Mouse (Mus musculus) myocyte (in vitro differentiated cells): ENCODE measurements around the gene Nfkbia. TPM values are rescaled to one million over a fixed set of nuclear protein-coding genes. Genes with fewer than 3 reads are reported as not detected.

Experiments
- H3K27me3 ChIP-seq: one replicate; pipeline ENCODE4 v1.6.1; 2011; ENCODE audit not compliant: control insufficient read depth, insufficient read depth, insufficient read length
- H3K36me3 ChIP-seq: one replicate; pipeline ENCODE4 v1.6.1; 2011; ENCODE audit not compliant: control insufficient read depth, insufficient read depth
- H3K4me2 ChIP-seq: one replicate; pipeline ENCODE4 v1.6.1; 2011; ENCODE audit warnings: low read depth, control low read depth
- H3K4me3 ChIP-seq: one replicate; pipeline ENCODE4 v1.5.1; 2011; ENCODE audit warnings: mild to moderate bottlenecking, control low read depth, moderate library complexity
- H3K79me2 ChIP-seq: one replicate; pipeline ENCODE4 v1.6.1; 2011; ENCODE audit not compliant: control insufficient read depth, insufficient read depth
- H3ac ChIP-seq: one replicate; pipeline ENCODE4 v1.6.1; 2011; ENCODE audit not compliant: control insufficient read depth, insufficient read length
- CEBPB ChIP-seq: IDR thresholded peaks from 2 replicates; pipeline ENCODE4 v1.6.1; 2011; ENCODE audit warnings: mild to moderate bottlenecking, moderate library complexity; ENCODE audit not compliant: poor library complexity, insufficient read depth, severe bottlenecking
- E2F4 ChIP-seq: IDR thresholded peaks from one replicate; pipeline ENCODE4 v1.6.1; 2011; ENCODE audit warnings: mild to moderate bottlenecking, control low read depth, moderate library complexity; ENCODE audit not compliant: insufficient read depth
- MAX ChIP-seq: IDR thresholded peaks from one replicate; pipeline ENCODE4 v1.6.1; 2011; ENCODE audit warnings: low read depth, mild to moderate bottlenecking, control low read depth
- MYOD1 ChIP-seq, 3 experiments: IDR thresholded peaks; one replicate each; pipeline ENCODE4 v1.6.1; 2011; ENCODE audit warnings: control low read depth in 2 of 3, low read depth in 2 of 3, mild to moderate bottlenecking in 2 of 3, moderate library complexity in 1 of 3; ENCODE audit not compliant: insufficient read length in 2 of 3, control insufficient read depth in 1 of 3
- MYOG ChIP-seq, 3 experiments: IDR thresholded peaks; one replicate each; pipeline ENCODE4 v1.6.1; 2011; ENCODE audit warnings: control low read depth in 2 of 3, low read depth in 2 of 3, mild to moderate bottlenecking in 2 of 3; ENCODE audit not compliant: insufficient read length in 2 of 3, control insufficient read depth in 1 of 3, insufficient read depth in 1 of 3
- POLR2A ChIP-seq: IDR thresholded peaks from one replicate; pipeline ENCODE4 v1.6.1; 2011; ENCODE audit warnings: low read depth, mild to moderate bottlenecking, control low read depth, moderate library complexity; ENCODE audit not compliant: insufficient read length
- POLR2AphosphoS2 ChIP-seq: IDR thresholded peaks from one replicate; pipeline ENCODE4 v1.6.1; 2011; ENCODE audit warnings: low read depth, control low read depth; ENCODE audit not compliant: insufficient read length
- REST ChIP-seq: IDR thresholded peaks from one replicate; pipeline ENCODE4 v1.6.1; 2011; ENCODE audit warnings: mild to moderate bottlenecking, control low read depth, moderate library complexity; ENCODE audit not compliant: insufficient read depth, insufficient read length
- SRF ChIP-seq: IDR thresholded peaks from one replicate; pipeline ENCODE4 v1.6.1; 2011; ENCODE audit warnings: low read depth; ENCODE audit not compliant: control insufficient read depth, insufficient read length
- TCF12 ChIP-seq: IDR thresholded peaks from one replicate; pipeline ENCODE4 v1.6.1; 2011; ENCODE audit warnings: mild to moderate bottlenecking, control low read depth; ENCODE audit not compliant: poor library complexity, insufficient read depth, severe bottlenecking
- TCF3 ChIP-seq: IDR thresholded peaks from one replicate; pipeline ENCODE4 v1.6.1; 2011; ENCODE audit warnings: low read depth, control low read depth; ENCODE audit not compliant: insufficient read length
- USF1 ChIP-seq: IDR thresholded peaks from one replicate; pipeline ENCODE4 v1.6.1; 2011; ENCODE audit warnings: low read depth, mild to moderate bottlenecking, control low read depth, moderate library complexity
- polyA plus RNA-seq: library from polyadenylated mRNA; unstranded; fragments of >200 nt; fragmentation: generic; extraction: Trizol; gene quantifications from one replicate; pipeline ENCODE4 v1.2.1, GENCODE M21; 2012; ENCODE audit warnings: missing spikeins

Gene Nfkbia
- polyA plus RNA-seq, 1 experiment = 18.0 TPM

GRCm38 (mm10) chr12:55450421-55450820, 42.0 kb downstream of the Nfkbia start:
- Histone ChIP-seq H3K27me3 (no peaks in the 10 kb centered on the region), H3K36me3 (no peaks in the 10 kb centered on the region), H3K4me3 (no peak overlapping the region), H3K4me2 (no peak overlapping the region), H3K79me2 (no peaks in the 10 kb centered on the region), H3ac (no peak overlapping the region)
- TF ChIP-seq MAX = no peak

- Histone ChIP-seq H3K79me2 (no peaks in the 10 kb centered on the region), H3K27me3 (no peaks in the 10 kb centered on the region), H3K4me2 (no peak overlapping the region), H3K4me3 (no peak overlapping the region), H3K36me3 (no peaks in the 10 kb centered on the region), H3ac (no peak overlapping the region)
- TF ChIP-seq TCF12 (no peak), MYOG (IDR thresholded peaks at IDR 0.05; ENCODE audit: control insufficient read depth in 1 of 3, insufficient read depth in 1 of 3, insufficient read length in 2 of 3, low read depth in 2 of 3) (no peak), REST (no peak), MYOD1 (IDR thresholded peaks at IDR 0.05; ENCODE audit: control insufficient read depth in 1 of 3, insufficient read length in 2 of 3, low read depth in 2 of 3) (no peak), POLR2A (no peak), SRF (no peak), MAX (no peak), POLR2AphosphoS2 (no peak)
These were observed 43.4 kb downstream of the Nfkbia start for GRCm38 (mm10) chr12:55449048-55449447.

- Histone ChIP-seq H3K27me3 (no peaks in the 10 kb centered on the region), H3K4me2 (no peak overlapping the region), H3K79me2 (no peaks in the 10 kb centered on the region), H3K4me3 (no peak overlapping the region), H3ac (no peak overlapping the region), H3K36me3 (no peaks in the 10 kb centered on the region)
- no peak for TF ChIP-seq CEBPB
- TF ChIP-seq SRF = no peak
- TF ChIP-seq POLR2AphosphoS2 = no peak
- TF ChIP-seq TCF3 = no peak
- TF ChIP-seq USF1 = no peak
- TF ChIP-seq POLR2A = no peak
- TF ChIP-seq MYOD1 (IDR thresholded peaks at IDR 0.05; ENCODE audit: control insufficient read depth in 1 of 3, insufficient read length in 2 of 3, low read depth in 2 of 3) = no peak
- TF ChIP-seq E2F4 = no peak
- no peak for TF ChIP-seq TCF12
These were observed 44.0 kb downstream of the Nfkbia start for GRCm38 (mm10) chr12:55448457-55448856.

- H3K4me2 ChIP-seq = peak overlapping the region; percentile 28
- no peak overlapping the region for H3K4me3 ChIP-seq
- no peaks in the 10 kb centered on the region for H3K36me3 ChIP-seq
These were observed 45.1 kb downstream of the Nfkbia start for GRCm38 (mm10) chr12:55447396-55447760.

GRCm38 (mm10) chr12:55446746-55447395, 45.6 kb downstream of the Nfkbia start:
- H3K27me3 ChIP-seq = no peaks in the 10 kb centered on the region
- no peaks in the 10 kb centered on the region for H3K36me3 ChIP-seq
- H3K4me3 ChIP-seq = no peak overlapping the region
- H3K79me2 ChIP-seq = no peaks in the 10 kb centered on the region
- no peak overlapping the region for H3ac ChIP-seq
- TF ChIP-seq TCF12 (peak; percentile 86), USF1 (no peak), MYOD1 (IDR thresholded peaks at IDR 0.05; ENCODE audit: control insufficient read depth in 1 of 3, insufficient read length in 2 of 3, low read depth in 2 of 3) (peak; percentile 77 to 87 (median 83)), REST (no peak), POLR2A (no peak), MYOG (IDR thresholded peaks at IDR 0.05; ENCODE audit: control insufficient read depth in 1 of 3, insufficient read depth in 1 of 3, insufficient read length in 2 of 3, low read depth in 2 of 3) (peak; percentile 80 to 99 (median 93)), CEBPB (no peak)
- peak overlapping the region; percentile 44 for H3K4me2 ChIP-seq

More at GRCm38 (mm10) chr12:55447396-55447760, 45.1 kb downstream of the Nfkbia start:
- Histone ChIP-seq H3ac (no peak overlapping the region), H3K79me2 (no peaks in the 10 kb centered on the region), H3K27me3 (no peaks in the 10 kb centered on the region)
- TF ChIP-seq REST (no peak), SRF (no peak), E2F4 (no peak), TCF3 (no peak), USF1 (no peak), CEBPB (no peak), TCF12 (no peak), POLR2A (no peak), POLR2AphosphoS2 (no peak), MYOG (IDR thresholded peaks at IDR 0.05; ENCODE audit: control insufficient read depth in 1 of 3, insufficient read depth in 1 of 3, insufficient read length in 2 of 3, low read depth in 2 of 3) (no peak), MAX (no peak), MYOD1 (IDR thresholded peaks at IDR 0.05; ENCODE audit: control insufficient read depth in 1 of 3, insufficient read length in 2 of 3, low read depth in 2 of 3) (no peak)
